Mouse (Mus musculus): ENCODE measurements around the gene Cib1. TPM values are rescaled to one million over a fixed set of nuclear protein-coding genes. Genes with fewer than 3 reads are reported as not detected.
A peak's percentile ranks its signal among the peaks of the same experiment; 100 is the strongest.

The Cib1 gene
- polyA plus RNA-seq, 1 experiment from 2014 or later: 69.0 TPM

DNA sequence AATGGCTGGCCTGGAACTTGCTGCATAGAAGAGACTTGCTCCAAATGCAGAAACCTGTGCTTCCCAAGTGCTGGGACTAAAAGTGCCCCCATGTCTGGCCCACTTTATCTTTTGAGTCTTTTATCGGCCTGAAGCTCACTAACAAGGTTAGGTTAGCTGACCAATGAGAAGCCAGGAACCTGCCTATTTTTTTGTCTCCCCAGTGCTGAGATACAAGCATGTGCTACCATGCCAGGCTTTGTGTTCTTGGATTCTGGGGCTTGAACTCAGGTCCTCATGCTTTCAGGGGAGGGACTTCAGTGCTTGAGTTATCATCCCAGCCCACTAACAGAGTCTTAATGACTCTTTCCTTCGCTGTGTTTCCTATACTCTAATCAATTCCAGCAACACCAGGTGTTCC, 25.1 kb upstream of the Cib1 start:
- H3K27ac ChIP-seq: no peak overlapping the region
- peaks cover 40% of the 10 kb centered on the region for H3K27me3 ChIP-seq (ENCODE audit: poor library complexity, severe bottlenecking)
- 68% methylated on average over 2 of the region's 2 CpGs for WGBS
- DNase-seq (ENCODE audit: extremely low spot score, low spot score): no peak
- H3K36me3 ChIP-seq (replicated peaks): 0 out of 2 replicates have a peak, but pooled peaks cover 2% of the 10 kb centered on the region
- no peak overlapping the region for H3K4me3 ChIP-seq
- peaks cover 18% of the 10 kb centered on the region for H3K4me1 ChIP-seq
- no peaks in the 10 kb centered on the region for H3K9me3 ChIP-seq

DNA sequence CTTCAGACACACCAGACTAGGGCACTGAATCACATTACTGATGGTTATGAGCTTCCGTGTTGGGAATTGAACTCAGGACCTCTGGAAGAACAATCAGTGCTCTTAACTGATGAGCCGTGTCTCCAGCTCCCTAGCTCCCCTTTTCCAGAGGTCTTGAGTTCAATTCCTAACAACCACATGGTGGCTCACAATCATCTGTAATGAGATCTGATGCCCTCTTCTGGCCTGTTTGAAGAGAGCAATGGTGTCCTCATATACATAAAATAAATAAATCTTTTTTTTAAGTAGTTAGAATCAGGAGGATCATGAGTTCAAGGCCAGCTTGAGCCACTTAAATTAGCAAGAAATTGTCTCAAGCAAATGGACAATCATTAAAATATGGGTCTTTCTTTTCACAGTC, 23.4 kb upstream of the Cib1 start:
- DNase-seq (ENCODE audit: extremely low spot score, low spot score): no peak
- Histone ChIP-seq H3K27ac (no peak overlapping the region), H3K9me3 (no peaks in the 10 kb centered on the region), H3K4me1 (peaks cover 7% of the 10 kb centered on the region), H3K36me3 (replicated peaks) (no peaks in the 10 kb centered on the region), H3K4me3 (no peak overlapping the region), H3K27me3 (ENCODE audit: poor library complexity, severe bottlenecking) (peaks cover 40% of the 10 kb centered on the region)
- 84% methylated on average over 2 of the region's 2 CpGs for WGBS

- Histone ChIP-seq H3K27ac (no peak overlapping the region), H3K4me1 (0 out of 2 replicates have a peak, but pooled peaks cover 6% of the 10 kb centered on the region), H3K4me3 (no peak overlapping the region), H3K9me3 (no peaks in the 10 kb centered on the region), H3K27me3 (ENCODE audit: poor library complexity, severe bottlenecking) (peaks cover 18% of the 10 kb centered on the region), H3K36me3 (replicated peaks) (no peaks in the 10 kb centered on the region)
- 84% methylated on average over 11 of the region's 11 CpGs for WGBS
- no peak for DNase-seq (ENCODE audit: extremely low spot score, low spot score)
Measured at GRCm38 (mm10) chr7:80252886-80253285, 20.3 kb upstream of the Cib1 start.

DNA sequence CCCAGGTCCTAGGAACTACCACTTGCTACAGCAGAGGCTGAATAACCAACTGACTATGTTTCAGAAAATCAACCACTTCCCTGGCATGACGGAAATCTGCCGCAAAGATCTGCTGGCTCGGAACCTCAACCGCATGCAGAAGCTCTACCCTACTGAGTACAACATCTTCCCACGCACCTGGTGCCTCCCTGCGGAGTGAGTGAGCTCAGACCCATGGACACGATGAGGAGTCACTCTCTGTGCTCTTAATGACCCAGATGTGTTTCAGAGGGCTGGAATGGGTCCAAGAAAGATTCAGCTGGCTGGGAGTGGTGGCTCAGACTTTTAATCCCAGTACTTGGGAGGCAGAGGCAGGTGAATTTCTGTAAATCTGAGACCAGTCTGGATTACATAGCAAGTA, 19.8 kb upstream of the Cib1 start:
- no peak overlapping the region for H3K27ac ChIP-seq
- no peak for DNase-seq (ENCODE audit: extremely low spot score, low spot score)
- H3K27me3 ChIP-seq (ENCODE audit: poor library complexity, severe bottlenecking): peaks cover 14% of the 10 kb centered on the region
- no peak overlapping the region for H3K4me3 ChIP-seq
- no peaks in the 10 kb centered on the region for H3K36me3 ChIP-seq (replicated peaks)
- no peaks in the 10 kb centered on the region for H3K9me3 ChIP-seq
- 81% methylated on average over 7 of the region's 7 CpGs for WGBS
- 0 out of 2 replicates have a peak, but pooled peaks cover 6% of the 10 kb centered on the region for H3K4me1 ChIP-seq

GRCm38 (mm10) chr7:80246859-80247258, 14.2 kb upstream of the Cib1 start:
- no peaks in the 10 kb centered on the region for H3K27me3 ChIP-seq (ENCODE audit: poor library complexity, severe bottlenecking)
- WGBS: 72% methylated on average over 7 of the region's 7 CpGs
- H3K4me3 ChIP-seq: peak overlapping the region; percentile 60
- H3K27ac ChIP-seq: peak overlapping the region; percentile 88; the same call in 1 of the 2 replicates
- no peaks in the 10 kb centered on the region for H3K36me3 ChIP-seq (replicated peaks)
- H3K9me3 ChIP-seq: no peaks in the 10 kb centered on the region
- peaks cover 14% of the 10 kb centered on the region; the same call in 1 of the 2 replicates for H3K4me1 ChIP-seq
- no peak for DNase-seq (ENCODE audit: extremely low spot score, low spot score)

DNA sequence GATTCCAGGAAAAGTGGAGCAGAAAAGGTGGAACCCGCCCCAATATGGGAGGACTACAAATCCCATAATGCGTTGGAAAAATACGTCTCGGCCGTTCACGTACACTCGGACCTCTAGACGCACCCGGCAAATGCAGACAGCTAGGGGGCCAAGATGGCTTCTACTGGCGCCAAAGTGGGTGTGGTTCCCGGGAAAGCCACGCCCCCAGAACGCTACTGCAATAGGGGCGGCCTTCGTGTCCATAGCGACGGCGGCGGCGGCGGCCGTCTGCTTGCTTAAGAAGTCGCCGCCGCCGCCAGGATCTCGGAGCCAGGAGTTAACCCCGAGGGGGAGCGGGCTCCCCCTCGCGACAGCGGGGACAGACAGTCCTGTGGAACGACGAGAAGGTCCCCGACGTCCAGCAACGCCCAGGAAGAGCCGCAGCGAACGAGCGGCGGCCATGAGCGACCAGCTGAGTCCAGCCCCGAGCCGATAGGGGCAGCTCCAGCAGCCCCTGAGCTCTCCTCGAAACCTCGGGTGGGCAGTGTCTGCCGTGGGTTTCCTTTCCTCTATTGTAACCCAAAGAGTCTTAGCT, 13.6 kb upstream of the Cib1 start, which contains the start of gene Ttll13:
Gene Ttll13 (plus strand): TSS at position 229 of the 574 bp plus-strand sequence.
- under 1% methylated on average over 48 of the region's 48 CpGs for WGBS
- H3K4me1 ChIP-seq: peaks cover 14% of the 10 kb centered on the region; the same call in 1 of the 2 replicates
- DNase-seq (ENCODE audit: extremely low spot score, low spot score): peak; percentile 96
- H3K9me3 ChIP-seq: no peaks in the 10 kb centered on the region
- H3K27ac ChIP-seq: peak within 1 kb of the TSS; percentile 88
- H3K27me3 ChIP-seq (ENCODE audit: poor library complexity, severe bottlenecking): no peaks in the 10 kb centered on the region
- peak within 1 kb of the TSS; percentile 60 for H3K4me3 ChIP-seq
- H3K36me3 ChIP-seq (replicated peaks): peaks cover 3% of the 10 kb centered on the region; the same call in 1 of the 2 replicates

- peaks cover 16% of the 10 kb centered on the region for H3K36me3 ChIP-seq (replicated peaks)
- H3K4me3 ChIP-seq: no peak overlapping the region
- no peak overlapping the region for H3K27ac ChIP-seq
- H3K4me1 ChIP-seq: peaks cover 8% of the 10 kb centered on the region; the same call in 1 of the 2 replicates
- H3K9me3 ChIP-seq: no peaks in the 10 kb centered on the region
- H3K27me3 ChIP-seq (ENCODE audit: poor library complexity, severe bottlenecking): no peaks in the 10 kb centered on the region
- DNase-seq (ENCODE audit: extremely low spot score, low spot score): no peak
- WGBS: 93% methylated on average over 4 of the region's 4 CpGs
Measured at GRCm38 (mm10) chr7:80244851-80245250, 12.2 kb upstream of the Cib1 start.

GRCm38 (mm10) chr7:80241661-80242060, 9.0 kb upstream of the Cib1 start:
- Histone ChIP-seq H3K4me3 (no peak overlapping the region), H3K9me3 (no peaks in the 10 kb centered on the region), H3K27ac (no peak overlapping the region), H3K27me3 (ENCODE audit: poor library complexity, severe bottlenecking) (no peaks in the 10 kb centered on the region), H3K36me3 (replicated peaks) (peaks cover 42% of the 10 kb centered on the region), H3K4me1 (peaks cover 8% of the 10 kb centered on the region; the same call in 1 of the 2 replicates)
- WGBS: 93% methylated on average over 4 of the region's 4 CpGs
- DNase-seq (ENCODE audit: extremely low spot score, low spot score): no peak

- Histone ChIP-seq H3K27ac (no peak overlapping the region), H3K4me3 (no peak overlapping the region), H3K9me3 (no peaks in the 10 kb centered on the region), H3K36me3 (replicated peaks) (peaks cover 42% of the 10 kb centered on the region), H3K4me1 (peaks cover 13% of the 10 kb centered on the region), H3K27me3 (ENCODE audit: poor library complexity, severe bottlenecking) (no peaks in the 10 kb centered on the region)
- DNase-seq (ENCODE audit: extremely low spot score, low spot score): no peak
- WGBS: 89% methylated on average over 10 of the region's 10 CpGs
Measured at GRCm38 (mm10) chr7:80238542-80238941, 5.9 kb upstream of the Cib1 start.

- Histone ChIP-seq H3K27me3 (ENCODE audit: poor library complexity, severe bottlenecking) (peaks cover 14% of the 10 kb centered on the region), H3K9me3 (no peaks in the 10 kb centered on the region), H3K27ac (no peak overlapping the region), H3K4me3 (peak overlapping the region; percentile 80; the same call in 1 of the 2 replicates), H3K4me1 (peaks cover 39% of the 10 kb centered on the region), H3K36me3 (replicated peaks) (peaks cover 15% of the 10 kb centered on the region)
- WGBS: 89% methylated on average over 9 of the region's 9 CpGs
- DNase-seq (ENCODE audit: extremely low spot score, low spot score): no peak
Measured at GRCm38 (mm10) chr7:80233799-80234198, 1.2 kb upstream of the Cib1 start.

DNA sequence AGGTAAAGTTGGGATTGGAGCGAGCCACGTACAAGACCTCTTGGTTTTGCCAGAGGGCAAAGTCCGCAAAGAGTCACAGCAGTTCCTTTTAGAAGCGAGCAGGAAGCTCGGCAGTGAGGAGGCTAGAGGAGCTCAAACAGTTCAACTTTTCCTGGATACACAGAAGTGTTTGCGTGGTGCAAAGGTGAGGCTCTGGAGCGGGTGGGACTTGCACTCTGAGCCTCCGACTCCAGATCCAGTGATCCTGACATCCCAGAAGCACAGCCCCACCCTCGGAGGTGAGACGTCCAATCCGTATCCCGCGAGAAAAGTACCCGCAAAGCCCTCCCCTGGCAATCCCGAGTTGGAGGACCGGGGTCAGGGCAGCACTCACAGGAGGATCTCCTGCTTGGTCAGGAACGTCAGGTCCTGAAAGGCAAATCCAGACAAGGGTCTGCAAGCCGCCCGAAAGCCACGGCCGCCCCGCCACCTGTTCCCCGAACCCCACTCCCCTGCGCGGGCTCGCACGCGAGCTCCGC, 583 bp downstream of the Cib1 start:
- no peak for DNase-seq (ENCODE audit: extremely low spot score, low spot score)
- Histone ChIP-seq H3K4me3 (peak overlapping the region; percentile 80), H3K27ac (peak overlapping the region; percentile 80), H3K27me3 (ENCODE audit: poor library complexity, severe bottlenecking) (peaks cover 14% of the 10 kb centered on the region), H3K4me1 (peaks cover 39% of the 10 kb centered on the region), H3K36me3 (replicated peaks) (peaks cover 16% of the 10 kb centered on the region), H3K9me3 (no peaks in the 10 kb centered on the region)
- under 1% methylated on average over 29 of the region's 29 CpGs for WGBS

GRCm38 (mm10) chr7:80230196-80230595, 2.4 kb downstream of the Cib1 start:
- Histone ChIP-seq H3K27me3 (ENCODE audit: poor library complexity, severe bottlenecking) (peaks cover 14% of the 10 kb centered on the region), H3K4me3 (no peak overlapping the region), H3K4me1 (peaks cover 36% of the 10 kb centered on the region), H3K36me3 (replicated peaks) (peaks cover 34% of the 10 kb centered on the region), H3K9me3 (no peaks in the 10 kb centered on the region), H3K27ac (no peak overlapping the region)
- WGBS: 68% methylated on average over 6 of the region's 6 CpGs
- no peak for DNase-seq (ENCODE audit: extremely low spot score, low spot score)

DNA sequence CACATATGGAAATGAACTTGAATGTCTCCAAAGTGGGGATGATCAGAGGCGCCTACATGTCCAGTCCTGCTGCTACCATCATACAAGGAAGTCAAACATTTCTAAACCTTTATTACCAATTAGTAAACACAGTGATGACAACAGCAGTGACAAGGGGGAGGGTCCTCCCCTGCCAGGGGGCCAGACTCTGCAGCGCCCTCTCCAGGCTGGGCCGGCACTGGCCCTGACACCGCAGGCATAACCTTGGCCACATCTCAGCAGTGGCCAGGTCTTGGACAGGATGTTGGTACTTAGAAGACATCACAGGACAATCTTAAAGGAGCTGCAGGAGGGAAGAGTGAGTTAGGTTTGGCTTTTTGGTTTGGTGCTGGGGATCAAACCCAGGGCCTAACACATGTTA, 5.5 kb downstream of the Cib1 start:
- WGBS: 93% methylated on average over 4 of the region's 4 CpGs
- Histone ChIP-seq H3K4me3 (no peak overlapping the region), H3K9me3 (no peaks in the 10 kb centered on the region), H3K36me3 (replicated peaks) (peaks cover 62% of the 10 kb centered on the region), H3K27me3 (ENCODE audit: poor library complexity, severe bottlenecking) (peaks cover 14% of the 10 kb centered on the region), H3K27ac (no peak overlapping the region), H3K4me1 (peaks cover 17% of the 10 kb centered on the region)
- DNase-seq (ENCODE audit: extremely low spot score, low spot score): no peak

Data from forebrain, embryonic 10.5 days (tissue).